ENCODE assay signal across 15 mouse cellular contexts in genomic region chr12:103737791-103738580, GRCm38 (mm10). TPM values are rescaled to one million over a fixed set of nuclear protein-coding genes. Genes with fewer than 3 reads are reported as not detected.
"Had no signal": no experiment of that assay in that cellular context is flagged by ENCODE, and none has a peak within 500 bp of the region (broad histone marks: within the 10 kb centered on the region; RNA-seq: fewer than 3 reads in every experiment).

No protein-coding gene starts in this region.

RNA-seq across cellular contexts. Expression of gene Serpina1d, which starts 35.4 kb away (rescaled TPM):
- polyA plus RNA-seq: forebrain, embryonic 16.5 days; frontal cortex, adult 2 months; hindbrain, embryonic 11.5 days; hindbrain, embryonic 13.5 days; hindbrain, postnatal 0 days; limb, embryonic 11.5 days; limb, embryonic 13.5 days had no signal

RNA-seq across cellular contexts. Expression of gene Serpina1f, which starts 42.7 kb away (rescaled TPM):
- polyA plus RNA-seq: forebrain, embryonic 16.5 days; frontal cortex, adult 2 months; heart, adult 2 months; heart, embryonic 11.5 days; heart, embryonic 13.5 days; heart, embryonic 15.5 days; heart, postnatal 0 days; hindbrain, embryonic 11.5 days; hindbrain, embryonic 13.5 days; hindbrain, embryonic 15.5 days; hindbrain, postnatal 0 days; kidney, embryonic 15.5 days; limb, embryonic 11.5 days; limb, embryonic 13.5 days; limb, embryonic 15.5 days had no signal
